ENCODE assay signal across 18 mouse cellular contexts in the genomic region with DNA sequence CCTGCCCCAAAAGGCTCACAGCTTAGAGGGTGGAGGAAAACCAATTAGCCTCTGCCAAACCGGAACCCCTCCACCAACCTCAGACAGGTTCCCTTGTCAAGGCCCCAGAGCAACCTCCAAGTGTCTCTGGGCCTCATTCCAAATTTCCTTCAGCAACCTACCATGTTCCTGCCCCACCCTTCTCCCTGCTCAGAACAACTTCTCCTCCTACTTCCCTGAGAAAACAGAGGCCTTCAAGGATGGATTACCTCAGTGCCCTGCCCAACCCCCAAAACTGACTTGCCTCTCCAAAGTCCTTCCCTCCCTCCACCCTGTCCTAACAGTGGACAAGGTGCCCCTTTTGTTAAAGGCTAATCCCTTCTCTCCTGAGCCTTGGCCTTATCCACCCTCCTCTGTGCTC. TPM values are rescaled to one million over a fixed set of nuclear protein-coding genes. Genes with fewer than 3 reads are reported as not detected.
A peak's percentile ranks its signal among the peaks of the same experiment; 100 is the strongest.
DNase-seq lines count a peak whose midpoint lies in the region; ATAC-seq and TF ChIP-seq lines count a peak whose summit lies in the region.
"Had no signal": no experiment of that assay in that cellular context is flagged by ENCODE, and none has a peak within 500 bp of the region (broad histone marks: within the 10 kb centered on the region; RNA-seq: fewer than 3 reads in every experiment).

No protein-coding gene starts in this region.

- WGBS in embryonic facial prominence, embryonic 14.5 days: 36% methylated on average over 1 of the region's 1 CpGs
- WGBS in embryonic facial prominence, embryonic 10.5 days: 45% methylated on average over 1 of the region's 1 CpGs
- 48% methylated on average over 1 of the region's 1 CpGs for WGBS in kidney, embryonic 15.5 days
- 25% methylated on average over 1 of the region's 1 CpGs for WGBS in lung, postnatal 0 days
- 44% methylated on average over 1 of the region's 1 CpGs for WGBS in limb, embryonic 10.5 days

- ATAC-seq in embryonic facial prominence, embryonic 14.5 days (ENCODE audit: low read depth): peak; percentile 68
- peak; percentile 73 for ATAC-seq in kidney, embryonic 15.5 days (replicated peaks; ENCODE audit: low FRiP score)
- ATAC-seq in lung, postnatal 0 days: peak; percentile 85
- ATAC-seq: hindbrain, embryonic 16.5 days had no signal

- no peak for TF ChIP-seq CTCF in lung, postnatal 0 days (IDR thresholded peaks at IDR 0.05)

- H3K4me3 ChIP-seq in embryonic facial prominence, embryonic 14.5 days (ENCODE audit: low read depth, low read length): no peak overlapping the region
- H3K4me3 ChIP-seq in embryonic facial prominence, embryonic 10.5 days: no peak overlapping the region
- H3K4me3 ChIP-seq in kidney, embryonic 15.5 days (replicated peaks): no peak overlapping the region
- no peak overlapping the region for H3K4me3 ChIP-seq in lung, postnatal 0 days (ENCODE audit: low read depth, low read length)
- H3K4me3 ChIP-seq in limb, embryonic 10.5 days: no peak overlapping the region
- H3K4me3 ChIP-seq: erythroblast, embryonic 14.5 days; liver, embryonic 13.5 days; midbrain, embryonic 10.5 days; myocyte; stomach, embryonic 15.5 days had no signal

- no peak overlapping the region for H3K9ac ChIP-seq in embryonic facial prominence, embryonic 14.5 days (ENCODE audit: low read depth, low read length)
- H3K9ac ChIP-seq in kidney, embryonic 15.5 days: no peak overlapping the region
- H3K9ac ChIP-seq in lung, postnatal 0 days (replicated peaks; ENCODE audit: low read depth): no peak overlapping the region
- H3K9ac ChIP-seq: liver, embryonic 13.5 days; stomach, embryonic 15.5 days had no signal

- H3K4me2 ChIP-seq in embryonic facial prominence, embryonic 14.5 days (ENCODE audit: low read depth, low read length): no peak overlapping the region
- H3K4me2 ChIP-seq in kidney, embryonic 15.5 days: no peak overlapping the region
- no peak overlapping the region for H3K4me2 ChIP-seq in lung, postnatal 0 days (replicated peaks; ENCODE audit: low read depth, low read length)
- H3K4me2 ChIP-seq: liver, embryonic 13.5 days; stomach, embryonic 15.5 days had no signal

- H3K4me1 ChIP-seq in embryonic facial prominence, embryonic 14.5 days (ENCODE audit: control insufficient read depth, insufficient read depth, low read length): no peaks in the 10 kb centered on the region
- peaks cover 6% of the 10 kb centered on the region; the same call in 1 of the 2 replicates for H3K4me1 ChIP-seq in embryonic facial prominence, embryonic 10.5 days
- no peaks in the 10 kb centered on the region for H3K4me1 ChIP-seq in kidney, embryonic 15.5 days
- H3K4me1 ChIP-seq in lung, postnatal 0 days (ENCODE audit: insufficient read depth, low read depth, low read length): no peaks in the 10 kb centered on the region
- H3K4me1 ChIP-seq in limb, embryonic 10.5 days: 0 out of 2 replicates have a peak, but pooled peaks cover 3% of the 10 kb centered on the region
- H3K4me1 ChIP-seq: stomach, embryonic 15.5 days had no signal

- H3K27me3 ChIP-seq in embryonic facial prominence, embryonic 14.5 days (replicated peaks; ENCODE audit: control insufficient read depth, insufficient read depth, low read length): peaks cover 4% of the 10 kb centered on the region; the same call in 1 of the 2 replicates
- peaks cover 76% of the 10 kb centered on the region for H3K27me3 ChIP-seq in embryonic facial prominence, embryonic 10.5 days (replicated peaks; ENCODE audit: low read depth, poor library complexity, severe bottlenecking)
- peaks cover 22% of the 10 kb centered on the region for H3K27me3 ChIP-seq in kidney, embryonic 15.5 days
- H3K27me3 ChIP-seq in lung, postnatal 0 days (replicated peaks; ENCODE audit: insufficient read depth, low read length): no peaks in the 10 kb centered on the region
- peaks cover 88% of the 10 kb centered on the region for H3K27me3 ChIP-seq in limb, embryonic 10.5 days (ENCODE audit: low read depth, poor library complexity, severe bottlenecking)
- H3K27me3 ChIP-seq: liver, embryonic 13.5 days; stomach, embryonic 15.5 days had no signal

- no peaks in the 10 kb centered on the region for H3K36me3 ChIP-seq in embryonic facial prominence, embryonic 14.5 days (ENCODE audit: control insufficient read depth, insufficient read depth, low read length)
- H3K36me3 ChIP-seq in embryonic facial prominence, embryonic 10.5 days (replicated peaks): no peaks in the 10 kb centered on the region
- no peaks in the 10 kb centered on the region for H3K36me3 ChIP-seq in kidney, embryonic 15.5 days
- no peaks in the 10 kb centered on the region for H3K36me3 ChIP-seq in lung, postnatal 0 days (ENCODE audit: insufficient read depth, low read length)
- H3K36me3 ChIP-seq in limb, embryonic 10.5 days: no peaks in the 10 kb centered on the region
- H3K36me3 ChIP-seq: liver, embryonic 13.5 days; midbrain, embryonic 10.5 days; stomach, embryonic 15.5 days had no signal

- no peaks in the 10 kb centered on the region for H3K9me3 ChIP-seq in embryonic facial prominence, embryonic 14.5 days (ENCODE audit: control insufficient read depth, low read length)
- no peaks in the 10 kb centered on the region for H3K9me3 ChIP-seq in embryonic facial prominence, embryonic 10.5 days
- no peaks in the 10 kb centered on the region for H3K9me3 ChIP-seq in kidney, embryonic 15.5 days (replicated peaks)
- no peaks in the 10 kb centered on the region for H3K9me3 ChIP-seq in lung, postnatal 0 days (ENCODE audit: low read length)
- no peaks in the 10 kb centered on the region for H3K9me3 ChIP-seq in limb, embryonic 10.5 days (replicated peaks)
- H3K9me3 ChIP-seq: liver, embryonic 13.5 days; midbrain, embryonic 10.5 days; stomach, embryonic 15.5 days had no signal

- no peak overlapping the region for H3K27ac ChIP-seq in embryonic facial prominence, embryonic 14.5 days (replicated peaks; ENCODE audit: low read depth, low read length)
- no peak overlapping the region for H3K27ac ChIP-seq in embryonic facial prominence, embryonic 10.5 days (replicated peaks)
- no peak overlapping the region for H3K27ac ChIP-seq in kidney, embryonic 15.5 days
- H3K27ac ChIP-seq in lung, postnatal 0 days (ENCODE audit: low read length): no peak overlapping the region
- no peak overlapping the region for H3K27ac ChIP-seq in limb, embryonic 10.5 days
- H3K27ac ChIP-seq: liver, embryonic 13.5 days; midbrain, embryonic 10.5 days; stomach, embryonic 15.5 days had no signal

- TF ChIP-seq EP300 in lung, postnatal 0 days (IDR thresholded peaks at IDR 0.05): no peak

- DNase-seq in embryonic facial prominence, embryonic 14.5 days (ENCODE audit: low spot score): peak; percentile 56
- DNase-seq in embryonic facial prominence, embryonic 10.5 days (ENCODE audit: low spot score): no peak
- DNase-seq in 3T3-L1 (ENCODE audit: low read depth, low spot score): peak; percentile 14
- peak; percentile 81 for DNase-seq in lung, postnatal 0 days (ENCODE audit: low spot score)
- DNase-seq in adipocyte (ENCODE audit: low spot score): no peak
- no peak for DNase-seq in spleen, adult 18-20 months
- DNase-seq in limb, embryonic 10.5 days (ENCODE audit: low spot score): no peak
- DNase-seq: cerebellum, adult 11-12 months; gastrocnemius, postnatal 36 days; liver, embryonic 13.5 days; right cerebral cortex, postnatal 25 days; thymus, postnatal 36 days had no signal

RNA-seq across cellular contexts. Expression of a gene that starts 3.6 kb away (rescaled TPM):
- 0.52 and 0.79 TPM in 2 replicates for polyA plus RNA-seq in embryonic facial prominence, embryonic 14.5 days (2014; fragmentation: Nextera tagmentation; extraction: Ambion mirVana)
- polyA plus RNA-seq in embryonic facial prominence, embryonic 10.5 days (2016; fragmentation: Nextera tagmentation; extraction: Ambion mirVana): 0.25 TPM in 1 of 2 replicates, not detected in the other
- 0.42 TPM in 1 of 2 replicates, not detected in the other for polyA plus RNA-seq in kidney, embryonic 15.5 days (2015; fragmentation: Nextera tagmentation; extraction: Ambion mirVana)
- polyA plus RNA-seq in lung, postnatal 0 days (2015; fragmentation: Nextera tagmentation; extraction: Ambion mirVana): not detected in 2 replicates
- polyA plus RNA-seq in limb, embryonic 10.5 days (2016; fragmentation: Nextera tagmentation; extraction: Ambion mirVana): not detected in 2 replicates
- polyA plus RNA-seq: erythroblast, embryonic 14.5 days; hindbrain, embryonic 16.5 days; liver, embryonic 13.5 days; stomach, embryonic 15.5 days had no signal

RNA-seq across cellular contexts. Expression of a gene that starts 14.9 kb away (rescaled TPM):
- 0.58 and 1.2 TPM in 2 replicates for polyA plus RNA-seq in embryonic facial prominence, embryonic 14.5 days (2014; fragmentation: Nextera tagmentation; extraction: Ambion mirVana)
- 0.15 and 0.31 TPM in 2 replicates for polyA plus RNA-seq in embryonic facial prominence, embryonic 10.5 days (2016; fragmentation: Nextera tagmentation; extraction: Ambion mirVana)
- 31.2 and 31.6 TPM in 2 replicates for polyA plus RNA-seq in kidney, embryonic 15.5 days (2015; fragmentation: Nextera tagmentation; extraction: Ambion mirVana)
- 0.86 and 1.3 TPM in 2 replicates for polyA plus RNA-seq in lung, postnatal 0 days (2015; fragmentation: Nextera tagmentation; extraction: Ambion mirVana)
- polyA plus RNA-seq in limb, embryonic 10.5 days (2016; fragmentation: Nextera tagmentation; extraction: Ambion mirVana): not detected in 2 replicates
- polyA plus RNA-seq: erythroblast, embryonic 14.5 days had no signal

Comparison
In these comparisons a context has a peak if more than half of its experiments do, and no peak if none do; other contexts are left out.
1. DNase-seq: peak in embryonic facial prominence, embryonic 14.5 days (single experiment), 3T3-L1 (single experiment) and lung, postnatal 0 days (single experiment); none in embryonic facial prominence, embryonic 10.5 days (single experiment), adipocyte (single experiment), spleen, adult 18-20 months (0 of 2) and limb, embryonic 10.5 days (single experiment).
2. RNA of a gene that starts 14.9 kb away (polyA plus RNA-seq): 31.2 to 31.6 TPM in kidney, embryonic 15.5 days; 0.86 to 1.3 TPM in lung, postnatal 0 days, 0.58 to 1.2 TPM in embryonic facial prominence, embryonic 14.5 days, 0.15 to 0.31 TPM in embryonic facial prominence, embryonic 10.5 days and not detected in limb, embryonic 10.5 days; every median in the first group is over 10 times any median in the second.
3. Peak in every context shown above with its lines, with median percentiles within 50 percentile points of each other: ATAC-seq.